Mouse (Mus musculus) heart, adult 2 months (tissue): ENCODE measurements at regions not wholly inside any gene's neighbourhood (a gene's known extent, or its start where the extent isn't known, plus 50 kb on each side); places are given as distances from the start of the nearest gene placed in this dataset.
"Not testable (repeated sequence)": the region's sequence is repeated elsewhere in the genome, so short reads cannot be mapped to it uniquely, and the experiment has no call there.

ENCODE experiments used
- DNase-seq, 2 experiments: peaks; one replicate each; pipeline ENCODE4 v3.0.0; 2021
- H3K27ac ChIP-seq: fragments of 200-600 bp; 2 replicates; pipeline ENCODE4 v1.8.1; 2022
- H3K27me3 ChIP-seq: fragments of 200-500 bp; 2 replicates; pipeline ENCODE4 v1.6.1; 2012; ENCODE audit warnings: mild to moderate bottlenecking, low read length, inconsistent platforms, mixed read lengths; ENCODE audit not compliant: control insufficient read depth, insufficient read depth
- H3K36me3 ChIP-seq: fragments of 200-500 bp; 2 replicates; pipeline ENCODE4 v1.6.1; 2012; ENCODE audit warnings: low read length, inconsistent platforms; ENCODE audit not compliant: control insufficient read depth, insufficient read depth
- H3K4me1 ChIP-seq: fragments of 200-500 bp; 2 replicates; pipeline ENCODE4 v1.6.1; 2011; ENCODE audit warnings: low read length; ENCODE audit not compliant: control insufficient read depth, insufficient read depth
- H3K4me3 ChIP-seq: fragments of 200-600 bp; 2 replicates; pipeline ENCODE4 v1.8.1; 2022
- H3K79me2 ChIP-seq: fragments of 200-500 bp; replicated peaks from 2 replicates; pipeline ENCODE4 v1.6.1; 2012; ENCODE audit warnings: mild to moderate bottlenecking, inconsistent platforms, low read length, moderate library complexity, mixed read lengths; ENCODE audit not compliant: control insufficient read depth, insufficient read depth
- H3K9ac ChIP-seq: fragments of 200-500 bp; 2 replicates; pipeline ENCODE4 v1.6.1; 2012; ENCODE audit warnings: low read depth, mild to moderate bottlenecking, control low read depth, inconsistent platforms, low read length, mixed read lengths
- CTCF ChIP-seq: fragments of 200-600 bp; IDR thresholded peaks from 2 replicates; pipeline ENCODE4 v1.8.1; 2022; ENCODE audit warnings: antibody characterized with exemption, mild to moderate bottlenecking, moderate library complexity
- EP300 ChIP-seq: fragments of 200-500 bp; IDR thresholded peaks from 2 replicates; pipeline ENCODE4 v1.6.1; 2011; ENCODE audit warnings: low read depth, low read length, control low read depth; ENCODE audit not compliant: insufficient read depth
- POLR2A ChIP-seq: fragments of 200-500 bp; IDR thresholded peaks from 2 replicates; pipeline ENCODE4 v1.6.1; 2011; ENCODE audit warnings: mild to moderate bottlenecking, low read depth, low read length, control low read depth; ENCODE audit not compliant: insufficient read depth
- WGBS: fragments of 180-500 bp; shearing (Covaris S2); methylation state at CpG from one replicate; pipeline ENCODE4 v1.1.7; 2018; 5-methylcytosine and 5-hydroxymethylcytosine counted together
- intact Hi-C: fragments of 180-260 bp; cut with DNase I; formaldehyde crosslinking; loops from one replicate; pipeline ENCODE4 v1.15.1; 2025

DNA sequence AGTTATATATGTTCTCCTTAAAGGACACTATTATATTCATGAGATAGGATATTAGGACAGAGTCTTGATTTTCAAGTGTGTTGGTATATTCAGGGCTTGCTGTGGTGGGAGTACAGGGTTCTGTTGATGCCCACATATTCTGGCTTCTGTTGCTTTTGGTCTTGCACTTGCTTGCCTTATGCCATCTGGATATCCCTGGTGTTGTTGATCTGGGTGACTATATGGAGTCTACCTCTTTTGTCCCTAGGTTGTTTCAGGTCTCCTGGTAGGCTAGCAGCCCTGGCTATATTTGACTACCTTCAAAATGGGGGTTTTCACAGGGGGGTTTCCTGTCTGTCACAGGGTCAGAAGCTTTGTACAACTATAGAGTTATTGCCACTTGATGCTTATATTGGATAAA lies 717.1 kb upstream of the Tacstd2 start:
- no peaks in the 10 kb centered on the region for H3K4me1 ChIP-seq
- H3K27ac ChIP-seq = no peak overlapping the region
- intact Hi-C loops = loop anchor here (1.0 kb wide), 1 partner anchor 11 kb away; no protein-coding TSS in a partner anchor
- H3K79me2 ChIP-seq = no peaks in the 10 kb centered on the region
- H3K36me3 ChIP-seq = no peaks in the 10 kb centered on the region
- DNase-seq = no peak
- TF ChIP-seq POLR2A = no peak
- TF ChIP-seq EP300 = no peak
- TF ChIP-seq CTCF = no peak
- H3K9ac ChIP-seq = no peak overlapping the region
- no peaks in the 10 kb centered on the region for H3K27me3 ChIP-seq
- no peak overlapping the region for H3K4me3 ChIP-seq

DNA sequence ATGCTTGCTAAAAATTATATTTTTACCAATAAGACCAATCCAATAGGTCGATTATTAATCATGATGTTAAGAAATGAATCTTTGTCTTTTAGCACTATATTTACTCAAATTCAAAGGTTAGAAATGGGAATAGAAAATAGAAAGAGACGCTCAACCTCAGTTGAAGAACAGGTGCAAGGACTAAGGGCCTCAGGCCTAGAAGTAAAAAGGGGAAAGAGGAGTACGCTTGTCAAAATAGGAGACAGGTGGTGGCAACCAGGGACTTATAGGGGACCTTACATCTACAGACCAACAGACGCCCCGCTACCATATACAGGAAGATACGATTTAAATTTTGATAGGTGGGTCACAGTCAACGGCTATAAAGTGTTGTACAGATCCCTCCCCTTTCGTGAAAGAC lies 715.7 kb upstream of the Tacstd2 start:
- H3K79me2 ChIP-seq, H3K9ac ChIP-seq, H3K4me1 ChIP-seq, H3K27ac ChIP-seq, H3K36me3 ChIP-seq, H3K27me3 ChIP-seq, intact Hi-C loops, DNase-seq, H3K4me3 ChIP-seq: not testable (repeated sequence)
- no CpG with 5 or more reads among the region's 8 CpGs for WGBS

DNA sequence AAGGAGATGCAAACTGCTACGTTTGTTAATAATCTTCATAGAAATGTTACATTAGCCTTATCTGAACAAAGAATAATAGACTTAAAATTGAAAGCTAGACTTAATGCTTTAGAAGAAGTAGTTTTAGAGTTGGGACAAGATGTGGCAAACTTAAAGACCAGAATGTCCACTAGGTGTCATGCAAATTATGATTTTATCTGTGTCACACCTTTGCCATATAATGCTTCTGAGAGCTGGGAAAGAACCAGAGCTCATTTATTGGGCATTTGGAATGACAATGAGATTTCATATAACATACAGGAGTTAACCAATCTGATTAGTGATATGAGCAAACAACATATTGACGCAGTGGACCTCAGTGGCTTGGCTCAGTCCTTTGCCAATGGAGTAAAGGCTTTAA lies 714.8 kb upstream of the Tacstd2 start:
- intact Hi-C loops, H3K27ac ChIP-seq, H3K9ac ChIP-seq, H3K4me1 ChIP-seq, H3K4me3 ChIP-seq, H3K79me2 ChIP-seq, H3K27me3 ChIP-seq, DNase-seq, H3K36me3 ChIP-seq: not testable (repeated sequence)
- 62% methylated on average over 2 of the region's 2 CpGs for whole genome bisulfite sequencing

DNA sequence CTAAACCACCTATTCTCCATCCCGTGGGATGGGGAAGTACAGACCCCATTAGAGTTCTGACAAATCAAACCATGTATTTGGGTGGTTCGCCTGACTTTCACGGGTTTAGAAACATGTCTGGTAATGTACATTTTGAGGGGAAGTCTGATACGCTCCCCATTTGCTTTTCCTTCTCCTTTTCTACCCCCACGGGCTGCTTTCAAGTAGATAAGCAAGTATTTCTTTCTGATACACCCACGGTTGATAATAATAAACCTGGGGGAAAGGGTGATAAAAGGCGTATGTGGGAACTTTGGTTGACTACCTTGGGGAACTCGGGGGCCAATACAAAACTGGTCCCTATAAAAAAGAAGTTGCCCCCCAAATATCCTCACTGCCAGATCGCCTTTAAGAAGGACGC lies 713.7 kb upstream of the Tacstd2 start:
- not testable (repeated sequence) for H3K79me2 ChIP-seq

DNA sequence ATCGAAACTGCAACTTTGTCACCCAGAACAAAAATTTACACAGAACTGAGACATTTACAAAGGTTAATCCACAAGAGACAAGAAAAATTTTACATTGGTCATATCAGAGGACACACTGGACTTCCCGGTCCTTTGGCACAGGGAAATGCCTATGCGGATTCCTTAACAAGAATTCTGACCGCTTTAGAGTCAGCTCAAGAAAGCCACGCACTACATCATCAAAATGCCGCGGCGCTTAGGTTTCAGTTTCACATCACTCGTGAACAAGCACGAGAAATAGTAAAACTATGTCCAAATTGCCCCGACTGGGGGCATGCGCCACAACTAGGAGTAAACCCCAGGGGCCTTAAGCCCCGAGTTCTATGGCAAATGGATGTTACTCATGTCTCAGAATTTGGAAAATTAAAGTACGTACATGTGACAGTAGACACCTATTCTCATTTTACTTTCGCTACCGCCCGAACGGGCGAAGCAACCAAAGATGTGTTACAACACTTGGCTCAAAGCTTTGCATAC lies 712.5 kb upstream of the Tacstd2 start:
- H3K36me3 ChIP-seq, H3K27ac ChIP-seq, H3K4me1 ChIP-seq, intact Hi-C loops, H3K9ac ChIP-seq, H3K27me3 ChIP-seq, H3K4me3 ChIP-seq, H3K79me2 ChIP-seq, DNase-seq: not testable (repeated sequence)
- WGBS = 91% methylated on average over 19 of the region's 19 CpGs

More for the DNA sequence above, 713.7 kb upstream of the Tacstd2 start:
- H3K36me3 ChIP-seq, H3K27me3 ChIP-seq, H3K4me1 ChIP-seq, intact Hi-C loops, H3K27ac ChIP-seq, H3K9ac ChIP-seq, DNase-seq, H3K4me3 ChIP-seq: not testable (repeated sequence)
- WGBS = 72% methylated on average over 10 of the region's 10 CpGs

DNA sequence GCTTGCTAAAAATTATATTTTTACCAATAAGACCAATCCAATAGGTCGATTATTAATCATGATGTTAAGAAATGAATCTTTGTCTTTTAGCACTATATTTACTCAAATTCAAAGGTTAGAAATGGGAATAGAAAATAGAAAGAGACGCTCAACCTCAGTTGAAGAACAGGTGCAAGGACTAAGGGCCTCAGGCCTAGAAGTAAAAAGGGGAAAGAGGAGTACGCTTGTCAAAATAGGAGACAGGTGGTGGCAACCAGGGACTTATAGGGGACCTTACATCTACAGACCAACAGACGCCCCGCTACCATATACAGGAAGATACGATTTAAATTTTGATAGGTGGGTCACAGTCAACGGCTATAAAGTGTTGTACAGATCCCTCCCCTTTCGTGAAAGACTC lies 707.2 kb upstream of the Tacstd2 start:
- H3K4me1 ChIP-seq, H3K79me2 ChIP-seq, H3K9ac ChIP-seq, intact Hi-C loops, H3K4me3 ChIP-seq, H3K36me3 ChIP-seq, DNase-seq, H3K27ac ChIP-seq, H3K27me3 ChIP-seq: not testable (repeated sequence)
- no CpG with 5 or more reads among the region's 8 CpGs for WGBS

DNA sequence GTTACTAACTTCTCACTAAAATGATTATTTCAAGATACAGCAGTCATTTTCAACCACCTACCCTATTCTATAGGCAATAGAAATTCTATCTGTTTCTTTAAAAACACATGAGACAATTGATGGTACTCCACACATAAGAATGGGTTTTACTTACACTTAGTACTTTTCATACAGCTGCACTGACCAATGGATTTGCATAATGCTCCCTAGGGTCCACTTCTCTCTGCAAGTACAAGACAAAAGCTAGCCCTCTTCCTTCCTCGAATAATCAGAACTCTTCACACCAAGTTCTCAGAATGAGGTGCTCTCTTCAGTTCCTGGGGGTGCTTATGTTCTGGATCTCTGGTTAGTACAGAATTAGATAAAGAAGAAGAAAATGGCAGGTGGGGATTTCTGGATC lies 684.1 kb upstream of the Tacstd2 start:
- Histone ChIP-seq H3K4me1 (no peaks in the 10 kb centered on the region), H3K4me3 (no peak overlapping the region), H3K27me3 (no peaks in the 10 kb centered on the region), H3K36me3 (no peaks in the 10 kb centered on the region), H3K79me2 (no peaks in the 10 kb centered on the region), H3K9ac (no peak overlapping the region), H3K27ac (no peak overlapping the region)
- no peak for DNase-seq
- intact Hi-C loops = no loop called here
- 46% methylated on average over 1 of the region's 1 CpGs for WGBS
- no peak for TF ChIP-seq CTCF
- TF ChIP-seq POLR2A = no peak
- no peak for TF ChIP-seq EP300
